Comparison of ENCODE assay signal across 8 mouse cellular contexts in the genomic region with DNA sequence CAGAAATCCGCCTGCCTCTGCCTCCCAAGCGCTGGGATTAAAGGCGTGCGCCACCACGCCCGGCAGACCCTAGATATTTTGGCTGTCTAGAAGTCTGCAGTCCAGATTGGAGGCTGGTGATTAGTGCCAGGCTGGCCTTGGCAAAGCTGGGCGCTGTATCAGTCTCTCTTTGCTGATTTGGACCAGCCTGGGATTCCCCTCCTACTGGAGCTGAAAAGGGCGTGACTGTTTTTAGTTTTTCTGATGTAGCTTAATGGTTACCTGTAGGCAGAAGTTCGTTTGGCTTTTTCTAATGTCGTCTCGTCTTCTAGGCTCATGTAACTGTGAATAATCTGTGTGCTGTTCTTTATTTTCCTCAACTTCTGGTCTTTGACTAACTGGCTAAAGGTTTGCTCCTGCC. TPM values are rescaled to one million over a fixed set of nuclear protein-coding genes. Genes with fewer than 3 reads are reported as not detected.
DNase-seq lines count a peak whose midpoint lies in the region; ATAC-seq and TF ChIP-seq lines count a peak whose summit lies in the region.

No protein-coding gene starts in this region.

- DNase-seq in kidney, postnatal 25 days = no peak
- peak; percentile 25 to 30 for DNase-seq in cerebellum, postnatal 25 days
- no peak for DNase-seq in midbrain, postnatal 0 days (ENCODE audit: low spot score)
- DNase-seq in layer of hippocampus, postnatal 14 days (ENCODE audit: low spot score in 2 of 2) = no peak
- DNase-seq in ovary, adult 18-20 months (ENCODE audit: low spot score) = no peak
- DNase-seq in layer of hippocampus, postnatal 25 days (ENCODE audit: extremely low spot score in 1 of 2, low spot score in 1 of 2) = no peak

- no peak for ATAC-seq in kidney, embryonic 14.5 days (ENCODE audit: low FRiP score, low TSS enrichment)
- no peak for ATAC-seq in hindbrain, embryonic 16.5 days
- no peak for ATAC-seq in midbrain, postnatal 0 days (ENCODE audit: low FRiP score)

- H3K4me2 ChIP-seq in kidney, embryonic 14.5 days (replicated peaks; ENCODE audit: low read depth, low read length) = peak overlapping the region; percentile 70
- peak overlapping the region; percentile 58 for H3K4me2 ChIP-seq in hindbrain, embryonic 16.5 days (ENCODE audit: low read length)
- H3K4me2 ChIP-seq in midbrain, postnatal 0 days (ENCODE audit: low read depth, low read length, poor library complexity, severe bottlenecking) = peak overlapping the region; percentile 73

- peak overlapping the region; percentile 97 for H3K4me3 ChIP-seq in kidney, embryonic 14.5 days (ENCODE audit: low read length)
- H3K4me3 ChIP-seq in hindbrain, embryonic 16.5 days (ENCODE audit: low read length) = peak overlapping the region; percentile 74
- peak overlapping the region; percentile 74 for H3K4me3 ChIP-seq in midbrain, postnatal 0 days (ENCODE audit: low read depth, low read length)

- TF ChIP-seq CTCF in midbrain, postnatal 0 days (IDR thresholded peaks at IDR 0.05) = no peak

- peaks cover 5% of the 10 kb centered on the region; the same call in 1 of the 2 replicates for H3K4me1 ChIP-seq in kidney, embryonic 14.5 days (ENCODE audit: control insufficient read depth, insufficient read depth, low read length)
- H3K4me1 ChIP-seq in hindbrain, embryonic 16.5 days (ENCODE audit: control insufficient read depth, insufficient read depth, low read depth, low read length) = peaks cover 25% of the 10 kb centered on the region
- H3K4me1 ChIP-seq in midbrain, postnatal 0 days (ENCODE audit: insufficient read depth, low read length) = peaks cover 5% of the 10 kb centered on the region; the same call in 1 of the 2 replicates

- H3K9me3 ChIP-seq in kidney, embryonic 14.5 days (ENCODE audit: control insufficient read depth, low read length) = no peaks in the 10 kb centered on the region
- no peaks in the 10 kb centered on the region for H3K9me3 ChIP-seq in hindbrain, embryonic 16.5 days (ENCODE audit: control insufficient read depth, low read length)
- H3K9me3 ChIP-seq in midbrain, postnatal 0 days (ENCODE audit: low read length) = no peaks in the 10 kb centered on the region

- WGBS in kidney, embryonic 14.5 days = 58% methylated on average over 11 of the region's 11 CpGs
- 58% methylated on average over 11 of the region's 11 CpGs for WGBS in hindbrain, embryonic 16.5 days
- 63% methylated on average over 11 of the region's 11 CpGs for WGBS in midbrain, postnatal 0 days

- peak overlapping the region; percentile 93 for H3K9ac ChIP-seq in kidney, embryonic 14.5 days (ENCODE audit: low read depth, low read length)
- H3K9ac ChIP-seq in hindbrain, embryonic 16.5 days (ENCODE audit: low read depth, low read length) = peak overlapping the region; percentile 74
- H3K9ac ChIP-seq in midbrain, postnatal 0 days (replicated peaks; ENCODE audit: low read length, poor library complexity, severe bottlenecking) = no peak overlapping the region

- H3K36me3 ChIP-seq in kidney, embryonic 14.5 days (ENCODE audit: control insufficient read depth, insufficient read depth, low read length) = peaks cover 11% of the 10 kb centered on the region; the same call in 1 of the 2 replicates
- H3K36me3 ChIP-seq in hindbrain, embryonic 16.5 days (ENCODE audit: control insufficient read depth, insufficient read depth, low read length) = no peaks in the 10 kb centered on the region
- H3K36me3 ChIP-seq in midbrain, postnatal 0 days (ENCODE audit: insufficient read depth, low read length) = no peaks in the 10 kb centered on the region

- no peaks in the 10 kb centered on the region for H3K27me3 ChIP-seq in kidney, embryonic 14.5 days (ENCODE audit: control insufficient read depth, insufficient read depth, low read length)
- H3K27me3 ChIP-seq in hindbrain, embryonic 16.5 days (replicated peaks; ENCODE audit: control insufficient read depth, insufficient read depth, low read length) = no peaks in the 10 kb centered on the region
- no peaks in the 10 kb centered on the region for H3K27me3 ChIP-seq in midbrain, postnatal 0 days (ENCODE audit: insufficient read depth, low read length)

- no peak overlapping the region for H3K27ac ChIP-seq in kidney, embryonic 14.5 days (ENCODE audit: low read depth, low read length)
- no peak overlapping the region for H3K27ac ChIP-seq in hindbrain, embryonic 16.5 days (ENCODE audit: low read depth, low read length)
- H3K27ac ChIP-seq in midbrain, postnatal 0 days (ENCODE audit: low read depth, low read length) = no peak overlapping the region

RNA-seq across cellular contexts. Expression of gene Ilf3, which starts 1.4 kb away (rescaled TPM):
- 122 and 235 TPM in 2 replicates for polyA plus RNA-seq in kidney, embryonic 14.5 days (2014; fragmentation: Nextera tagmentation; extraction: Ambion mirVana)
- polyA plus RNA-seq in hindbrain, embryonic 16.5 days (2015; fragmentation: Nextera tagmentation; extraction: Ambion mirVana) = 186 and 210 TPM in 2 replicates
- 105 and 114 TPM in 2 replicates for total RNA-seq in midbrain, postnatal 0 days (2014; rRNA removed)
- 198 and 201 TPM in 2 replicates for polyA plus RNA-seq in midbrain, postnatal 0 days (2015; fragmentation: Nextera tagmentation; extraction: Ambion mirVana)
- 10 to 100 TPM; 78.1 to 91.5 TPM for total RNA-seq in layer of hippocampus, postnatal 14 days (2021)
- total RNA-seq in layer of hippocampus, postnatal 25 days (2021) = 10 to 100 TPM; 85.6 to 92.6 TPM

RNA-seq across cellular contexts. Expression of gene Qtrt1, which starts 42.6 kb away (rescaled TPM):
- 55.7 and 76.0 TPM in 2 replicates for polyA plus RNA-seq in kidney, embryonic 14.5 days (2014; fragmentation: Nextera tagmentation; extraction: Ambion mirVana)
- polyA plus RNA-seq in hindbrain, embryonic 16.5 days (2015; fragmentation: Nextera tagmentation; extraction: Ambion mirVana) = 50.3 and 53.7 TPM in 2 replicates
- total RNA-seq in midbrain, postnatal 0 days (2014; rRNA removed) = 37.3 and 41.0 TPM in 2 replicates
- polyA plus RNA-seq in midbrain, postnatal 0 days (2015; fragmentation: Nextera tagmentation; extraction: Ambion mirVana) = 42.0 and 42.7 TPM in 2 replicates
- 10 to 100 TPM; 32.0 to 33.9 TPM for total RNA-seq in layer of hippocampus, postnatal 14 days (2021)
- 10 to 100 TPM; 21.4 to 31.6 TPM for total RNA-seq in layer of hippocampus, postnatal 25 days (2021)

RNA-seq across cellular contexts. Expression of gene Slc44a2, which starts 48.6 kb away (rescaled TPM):
- polyA plus RNA-seq in kidney, embryonic 14.5 days (2014; fragmentation: Nextera tagmentation; extraction: Ambion mirVana) = 46.2 and 80.5 TPM in 2 replicates
- 63.9 and 78.0 TPM in 2 replicates for polyA plus RNA-seq in hindbrain, embryonic 16.5 days (2015; fragmentation: Nextera tagmentation; extraction: Ambion mirVana)
- 58.5 and 70.7 TPM in 2 replicates for total RNA-seq in midbrain, postnatal 0 days (2014; rRNA removed)
- 47.1 and 52.0 TPM in 2 replicates for polyA plus RNA-seq in midbrain, postnatal 0 days (2015; fragmentation: Nextera tagmentation; extraction: Ambion mirVana)
- total RNA-seq in layer of hippocampus, postnatal 14 days (2021) = 10 to 100 TPM; 53.4 to 61.0 TPM
- total RNA-seq in layer of hippocampus, postnatal 25 days (2021) = 10 to 100 TPM; 50.8 to 54.6 TPM

RNA-seq across cellular contexts. Expression of gene Dnm2, which starts 55.6 kb away (rescaled TPM):
- 47.8 and 66.1 TPM in 2 replicates for polyA plus RNA-seq in kidney, embryonic 14.5 days (2014; fragmentation: Nextera tagmentation; extraction: Ambion mirVana)
- polyA plus RNA-seq in hindbrain, embryonic 16.5 days (2015; fragmentation: Nextera tagmentation; extraction: Ambion mirVana) = 61.9 and 69.2 TPM in 2 replicates
- 67.8 and 69.2 TPM in 2 replicates for total RNA-seq in midbrain, postnatal 0 days (2014; rRNA removed)
- polyA plus RNA-seq in midbrain, postnatal 0 days (2015; fragmentation: Nextera tagmentation; extraction: Ambion mirVana) = 52.8 and 59.2 TPM in 2 replicates
- 10 to 100 TPM; 70.0 to 77.2 TPM for total RNA-seq in layer of hippocampus, postnatal 14 days (2021)
- 10 to 100 TPM; 55.2 to 77.1 TPM for total RNA-seq in layer of hippocampus, postnatal 25 days (2021)

RNA-seq across cellular contexts. Expression of gene Ap1m2, which starts 56.9 kb away (rescaled TPM):
- 33.7 and 36.0 TPM in 2 replicates for polyA plus RNA-seq in kidney, embryonic 14.5 days (2014; fragmentation: Nextera tagmentation; extraction: Ambion mirVana)
- polyA plus RNA-seq in hindbrain, embryonic 16.5 days (2015; fragmentation: Nextera tagmentation; extraction: Ambion mirVana) = 2.8 and 2.9 TPM in 2 replicates
- 3.9 and 4.7 TPM in 2 replicates for total RNA-seq in midbrain, postnatal 0 days (2014; rRNA removed)
- polyA plus RNA-seq in midbrain, postnatal 0 days (2015; fragmentation: Nextera tagmentation; extraction: Ambion mirVana) = 3.1 TPM in 2 replicates
- under 1 TPM in 1 of 2 experiments, not detected in 1; 0.50 TPM for total RNA-seq in layer of hippocampus, postnatal 14 days (2021)
- under 1 TPM; 0.42 to 0.73 TPM for total RNA-seq in layer of hippocampus, postnatal 25 days (2021)

Comparison
In these comparisons a context has a peak if more than half of its experiments do, and no peak if none do; other contexts are left out.
1. DNase-seq: peak in cerebellum, postnatal 25 days (2 of 2); none in kidney, postnatal 25 days (0 of 2), midbrain, postnatal 0 days (single experiment), layer of hippocampus, postnatal 14 days (0 of 2), ovary, adult 18-20 months (single experiment) and layer of hippocampus, postnatal 25 days (0 of 2).
2. Peak in every context shown above with its lines, with median percentiles within 50 percentile points of each other: H3K4me2 ChIP-seq and H3K4me3 ChIP-seq.